Mouse (Mus musculus): ENCODE data around the gene Camk2n1. TPM values are rescaled to one million over a fixed set of nuclear protein-coding genes. Genes with fewer than 3 reads are reported as not detected.

The Camk2n1 gene
- polyA plus RNA-seq, 1 experiment from 2014 or later, result 5.1 TPM

- H3K27ac ChIP-seq, result no peak overlapping the region
- DNase-seq (ENCODE audit: low spot score), result peak; percentile 81
- 45% methylated on average over 22 of the region's 22 CpGs for WGBS
- peaks cover 20% of the 10 kb centered on the region; the same call in 1 of the 2 replicates for H3K27me3 ChIP-seq (ENCODE audit: insufficient read depth, poor library complexity, severe bottlenecking)
- 0 out of 2 replicates have a peak, but pooled peaks cover 2% of the 10 kb centered on the region for H3K4me1 ChIP-seq (replicated peaks)
- H3K9me3 ChIP-seq, result no peaks in the 10 kb centered on the region
- no peaks in the 10 kb centered on the region for H3K36me3 ChIP-seq
- H3K4me3 ChIP-seq, result no peak overlapping the region
Observed at GRCm38 (mm10) chr4:138426778-138427705, 27.1 kb upstream of the Camk2n1 start.

- H3K4me3 ChIP-seq, result no peak overlapping the region
- 47% methylated on average over 3 of the region's 3 CpGs for WGBS
- peaks cover 23% of the 10 kb centered on the region; the same call in 1 of the 2 replicates for H3K27me3 ChIP-seq (ENCODE audit: insufficient read depth, poor library complexity, severe bottlenecking)
- H3K4me1 ChIP-seq (replicated peaks), result peaks cover 2% of the 10 kb centered on the region; the same call in 1 of the 2 replicates
- H3K36me3 ChIP-seq, result no peaks in the 10 kb centered on the region
- no peaks in the 10 kb centered on the region for H3K9me3 ChIP-seq
- DNase-seq (ENCODE audit: low spot score), result peak; percentile 29
- no peak overlapping the region for H3K27ac ChIP-seq
Observed at GRCm38 (mm10) chr4:138429778-138430177, 24.3 kb upstream of the Camk2n1 start.

- H3K4me1 ChIP-seq (replicated peaks), result peaks cover 16% of the 10 kb centered on the region
- H3K36me3 ChIP-seq, result peaks cover 6% of the 10 kb centered on the region
- no peaks in the 10 kb centered on the region for H3K9me3 ChIP-seq
- 65% methylated on average over 8 of the region's 8 CpGs for WGBS
- DNase-seq (ENCODE audit: low spot score), result no peak
- H3K27me3 ChIP-seq (ENCODE audit: insufficient read depth, poor library complexity, severe bottlenecking), result peaks cover 23% of the 10 kb centered on the region; the same call in 1 of the 2 replicates
- H3K27ac ChIP-seq, result no peak overlapping the region
- H3K4me3 ChIP-seq, result no peak overlapping the region
Observed at GRCm38 (mm10) chr4:138431340-138431739, 22.8 kb upstream of the Camk2n1 start.

GRCm38 (mm10) chr4:138434347-138435316 lies 19.5 kb upstream of the Camk2n1 start, which contains the start of gene Mul1:
Gene Mul1 (plus strand): TSS chr4:138434671.
- Histone ChIP-seq H3K4me1 (replicated peaks) (peaks cover 14% of the 10 kb centered on the region), H3K27ac (peak within 1 kb of the TSS; percentile 89), H3K36me3 (peaks cover 39% of the 10 kb centered on the region), H3K27me3 (ENCODE audit: insufficient read depth, poor library complexity, severe bottlenecking) (peaks cover 10% of the 10 kb centered on the region; the same call in 1 of the 2 replicates), H3K4me3 (peak within 1 kb of the TSS; percentile 99), H3K9me3 (no peaks in the 10 kb centered on the region)
- WGBS, result 1% methylated on average over 64 of the region's 64 CpGs
- DNase-seq (ENCODE audit: low spot score), result peak; percentile 97

GRCm38 (mm10) chr4:138440062-138440461 lies 14.1 kb upstream of the Camk2n1 start:
- 63% methylated on average over 3 of the region's 3 CpGs for WGBS
- H3K4me1 ChIP-seq (replicated peaks), result peaks cover 28% of the 10 kb centered on the region
- H3K4me3 ChIP-seq, result no peak overlapping the region
- H3K27me3 ChIP-seq (ENCODE audit: insufficient read depth, poor library complexity, severe bottlenecking), result no peaks in the 10 kb centered on the region
- no peak for DNase-seq (ENCODE audit: low spot score)
- H3K27ac ChIP-seq, result no peak overlapping the region
- H3K9me3 ChIP-seq, result no peaks in the 10 kb centered on the region
- peaks cover 70% of the 10 kb centered on the region for H3K36me3 ChIP-seq

GRCm38 (mm10) chr4:138444941-138445340 lies 9.2 kb upstream of the Camk2n1 start:
- H3K4me1 ChIP-seq (replicated peaks), result peaks cover 52% of the 10 kb centered on the region
- peaks cover 29% of the 10 kb centered on the region for H3K36me3 ChIP-seq
- no peak overlapping the region; the same call in 1 of the 2 replicates for H3K27ac ChIP-seq
- peak; percentile 43 for DNase-seq (ENCODE audit: low spot score)
- H3K4me3 ChIP-seq, result no peak overlapping the region
- H3K9me3 ChIP-seq, result no peaks in the 10 kb centered on the region
- H3K27me3 ChIP-seq (ENCODE audit: insufficient read depth, poor library complexity, severe bottlenecking), result peaks cover 38% of the 10 kb centered on the region
- WGBS, result 8% methylated on average over 5 of the region's 5 CpGs

GRCm38 (mm10) chr4:138446981-138447380 lies 7.1 kb upstream of the Camk2n1 start:
- peak overlapping the region; percentile 74 for H3K27ac ChIP-seq
- H3K27me3 ChIP-seq (ENCODE audit: insufficient read depth, poor library complexity, severe bottlenecking), result peaks cover 56% of the 10 kb centered on the region
- H3K9me3 ChIP-seq, result no peaks in the 10 kb centered on the region
- 32% methylated on average over 13 of the region's 13 CpGs for WGBS
- H3K4me1 ChIP-seq (replicated peaks), result peaks cover 56% of the 10 kb centered on the region
- H3K36me3 ChIP-seq, result peaks cover 8% of the 10 kb centered on the region; the same call in 1 of the 2 replicates
- no peak for DNase-seq (ENCODE audit: low spot score)
- H3K4me3 ChIP-seq, result no peak overlapping the region

GRCm38 (mm10) chr4:138447387-138447786 lies 6.7 kb upstream of the Camk2n1 start:
- DNase-seq (ENCODE audit: low spot score), result peak; percentile 93
- Histone ChIP-seq H3K27me3 (ENCODE audit: insufficient read depth, poor library complexity, severe bottlenecking) (peaks cover 60% of the 10 kb centered on the region), H3K36me3 (0 out of 2 replicates have a peak, but pooled peaks cover 5% of the 10 kb centered on the region), H3K4me1 (replicated peaks) (peaks cover 60% of the 10 kb centered on the region), H3K27ac (peak overlapping the region; percentile 74), H3K4me3 (0 out of 2 replicates have a peak overlapping the region, but pooled peaks have one; percentile 10), H3K9me3 (no peaks in the 10 kb centered on the region)
- whole genome bisulfite sequencing, result under 1% methylated on average over 8 of the region's 8 CpGs

GRCm38 (mm10) chr4:138447827-138448602 lies 6.1 kb upstream of the Camk2n1 start:
- Histone ChIP-seq H3K4me3 (0 out of 2 replicates have a peak overlapping the region, but pooled peaks have one; percentile 16), H3K27me3 (ENCODE audit: insufficient read depth, poor library complexity, severe bottlenecking) (peaks cover 66% of the 10 kb centered on the region), H3K9me3 (no peaks in the 10 kb centered on the region), H3K4me1 (replicated peaks) (peaks cover 67% of the 10 kb centered on the region), H3K27ac (peak overlapping the region; percentile 74), H3K36me3 (0 out of 2 replicates have a peak, but pooled peaks cover 3% of the 10 kb centered on the region)
- no peak for DNase-seq (ENCODE audit: low spot score)
- WGBS, result 35% methylated on average over 15 of the region's 15 CpGs

- peaks cover 70% of the 10 kb centered on the region for H3K4me1 ChIP-seq (replicated peaks)
- 0 out of 2 replicates have a peak overlapping the region, but pooled peaks have one; percentile 74 for H3K27ac ChIP-seq
- H3K9me3 ChIP-seq, result no peaks in the 10 kb centered on the region
- peaks cover 75% of the 10 kb centered on the region for H3K27me3 ChIP-seq (ENCODE audit: insufficient read depth, poor library complexity, severe bottlenecking)
- WGBS, result 40% methylated on average over 7 of the region's 7 CpGs
- DNase-seq (ENCODE audit: low spot score), result no peak
- H3K4me3 ChIP-seq, result no peak overlapping the region
- H3K36me3 ChIP-seq, result no peaks in the 10 kb centered on the region
Observed at GRCm38 (mm10) chr4:138448872-138449615, 5.1 kb upstream of the Camk2n1 start.

- no peaks in the 10 kb centered on the region for H3K36me3 ChIP-seq
- no peak for DNase-seq (ENCODE audit: low spot score)
Observed at GRCm38 (mm10) chr4:138449636-138450314, 4.3 kb upstream of the Camk2n1 start.

More at GRCm38 (mm10) chr4:138449636-138450314, 4.3 kb upstream of the Camk2n1 start:
- no peaks in the 10 kb centered on the region for H3K9me3 ChIP-seq
- peaks cover 68% of the 10 kb centered on the region for H3K4me1 ChIP-seq (replicated peaks)
- peaks cover 75% of the 10 kb centered on the region for H3K27me3 ChIP-seq (ENCODE audit: insufficient read depth, poor library complexity, severe bottlenecking)
- 47% methylated on average over 12 of the region's 12 CpGs for WGBS
- no peak overlapping the region for H3K4me3 ChIP-seq
- H3K27ac ChIP-seq, result no peak overlapping the region; the same call in 1 of the 2 replicates
